Mouse (Mus musculus) induced T-regulatory cell, adult 2 months (primary cell): ENCODE data around the gene Olfr1497.
"Not testable (repeated sequence)": the region's sequence is repeated elsewhere in the genome, so short reads cannot be mapped to it uniquely, and the experiment has no call there.

ENCODE experiments used
- DNase-seq: peaks from one replicate; pipeline ENCODE4 v3.0.0-alpha.2; 2012; ENCODE audit warnings: low read depth

The Olfr1497 gene

GRCm38 (mm10) chr19:13798102-13798501 is at the start of gene Olfr1497:
TSS of gene Olfr1497 (minus strand) at chr19:13798202.
- DNase-seq = no peak

GRCm38 (mm10) chr19:13830388-13830787 is 32.4 kb upstream of the Olfr1497 start, which contains the start of gene Olfr1500:
TSS of gene Olfr1500 (minus strand) at chr19:13830488.
- DNase-seq = no peak

- no peak for DNase-seq
These were observed 30.4 kb upstream of the Olfr1497 start for GRCm38 (mm10) chr19:13828447-13828846.

GRCm38 (mm10) chr19:13820847-13821246 is 22.8 kb upstream of the Olfr1497 start:
- no peak for DNase-seq

GRCm38 (mm10) chr19:13819347-13819746 is 21.3 kb upstream of the Olfr1497 start, which contains the start of gene Olfr1499:
TSS of gene Olfr1499 (minus strand) at chr19:13819447.
- no peak for DNase-seq

- peak; percentile 15 for DNase-seq
These were observed 20.8 kb upstream of the Olfr1497 start for GRCm38 (mm10) chr19:13818827-13819226.

GRCm38 (mm10) chr19:13812823-13813222 is 14.8 kb upstream of the Olfr1497 start:
- DNase-seq = peak; percentile 2

- DNase-seq = not testable (repeated sequence)
These were observed 7.5 kb upstream of the Olfr1497 start for GRCm38 (mm10) chr19:13805486-13805885.

GRCm38 (mm10) chr19:13777578-13777977 is 20.4 kb downstream of the Olfr1497 start, which contains the start of gene Olfr1496:
TSS of gene Olfr1496 (plus strand) at chr19:13777878.
- no peak for DNase-seq

- DNase-seq = no peak
These were observed 29.3 kb downstream of the Olfr1497 start for GRCm38 (mm10) chr19:13768565-13769276.

- DNase-seq = no peak
These were observed 33.7 kb downstream of the Olfr1497 start, which contains the start of gene Olfr1495 for GRCm38 (mm10) chr19:13764306-13764705. TSS of gene Olfr1495 (plus strand) at chr19:13764606.

GRCm38 (mm10) chr19:13749366-13749765 is 48.6 kb downstream of the Olfr1497 start:
- no peak for DNase-seq
